Mouse (Mus musculus) CH12.LX (cell line): ENCODE measurements around the gene Angptl8. TPM values are rescaled to one million over a fixed set of nuclear protein-coding genes. Genes with fewer than 3 reads are reported as not detected.
A peak's percentile ranks its signal among the peaks of the same experiment; 100 is the strongest.

Experiments
- DNase-seq: peaks from one replicate; pipeline ENCODE4 v3.0.0-alpha.2; 2013; ENCODE audit errors: extremely low read depth
- H3K27ac ChIP-seq: 2 replicates; pipeline ENCODE4 v1.5.1; 2012; ENCODE audit warnings: low read depth, mild to moderate bottlenecking, control low read depth, moderate library complexity; ENCODE audit not compliant: insufficient read depth
- H3K27me3 ChIP-seq: replicated peaks from 2 replicates; pipeline ENCODE3; 2012; ENCODE audit warnings: inconsistent platforms
- H3K36me3 ChIP-seq, 2 experiments: replicated peaks in 1 of 2; 2 replicates each; pipeline versions ENCODE3 to v1.6.1; 2012; ENCODE audit warnings: inconsistent platforms in 1 of 2, low read length in 1 of 2, mild to moderate bottlenecking in 1 of 2, mixed read lengths in 1 of 2, moderate library complexity in 1 of 2; ENCODE audit not compliant: control insufficient read depth in 1 of 2, insufficient read depth in 1 of 2
- H3K4me1 ChIP-seq, 2 experiments: 2 replicates each; pipeline ENCODE4 v1.6.1; 2012; ENCODE audit warnings: inconsistent platforms in 1 of 2, moderate library complexity in 1 of 2; ENCODE audit not compliant: insufficient read depth in 2 of 2, control insufficient read depth in 1 of 2
- H3K4me2 ChIP-seq: 2 replicates; pipeline ENCODE4 v1.6.1; 2012; ENCODE audit warnings: low read depth, mild to moderate bottlenecking, control low read depth; ENCODE audit not compliant: poor library complexity, insufficient read depth, severe bottlenecking
- H3K4me3 ChIP-seq, 3 experiments: fragments of 150-350 bp in 1 of 3; sonication (generic) in 1 of 3; replicated peaks in 1 of 3; 2 replicates each; pipeline versions ENCODE3 to v1.5.1; 2011 to 2012; ENCODE audit warnings: low read depth in 2 of 3, low read length in 2 of 3, mild to moderate bottlenecking in 2 of 3, moderate library complexity in 2 of 3, control low read depth in 1 of 3, improper control_type of control experiment in 1 of 3, inconsistent platforms in 1 of 3, mixed read lengths in 1 of 3; ENCODE audit not compliant: poor library complexity in 1 of 3
- H3K79me2 ChIP-seq: replicated peaks from 2 replicates; pipeline ENCODE4 v1.6.1; 2012; ENCODE audit warnings: mild to moderate bottlenecking, moderate library complexity; ENCODE audit not compliant: control insufficient read depth, poor library complexity, insufficient read depth, severe bottlenecking; ENCODE audit errors: extremely low read depth
- H3K9ac ChIP-seq: 2 replicates; pipeline ENCODE4 v1.6.1; 2012; ENCODE audit warnings: low read depth, mild to moderate bottlenecking, control low read depth, moderate library complexity; ENCODE audit not compliant: insufficient read depth
- H3K9me3 ChIP-seq: replicated peaks from 2 replicates; pipeline ENCODE3; 2012; ENCODE audit warnings: low read length, inconsistent platforms, mixed read lengths
- CHD1 ChIP-seq: IDR thresholded peaks from 2 replicates; pipeline ENCODE4 v1.6.1; 2012; ENCODE audit warnings: low read depth, low read length, improper control_type of control experiment, inconsistent platforms
- CTCF ChIP-seq, 2 experiments: IDR thresholded peaks in 1 of 2; conservative IDR thresholded peaks in 1 of 2; 2 replicates each; pipeline ENCODE4 v1.5.1; 2011 to 2012; ENCODE audit warnings: low read depth in 2 of 2, low read length in 2 of 2, improper control_type of control experiment in 1 of 2, inconsistent platforms in 1 of 2, mild to moderate bottlenecking in 1 of 2, moderate library complexity in 1 of 2
- ELF1 ChIP-seq: IDR thresholded peaks from 2 replicates; pipeline ENCODE4 v1.6.1; 2014; ENCODE audit warnings: low read depth, mild to moderate bottlenecking, inconsistent platforms, low read length, improper control_type of control experiment
- EP300 ChIP-seq: IDR thresholded peaks from 2 replicates; pipeline ENCODE4 v1.6.1; 2011; ENCODE audit warnings: low read length, improper control_type of control experiment
- IRF4 ChIP-seq: IDR thresholded peaks from 2 replicates; pipeline ENCODE4 v1.6.1; 2014; ENCODE audit warnings: low read depth, mild to moderate bottlenecking, inconsistent platforms, low read length, improper control_type of control experiment
- JUND ChIP-seq: conservative IDR thresholded peaks from 2 replicates; pipeline ENCODE4 v1.6.1; 2011; ENCODE audit warnings: low read depth, low read length, improper control_type of control experiment
- MAFK ChIP-seq: IDR thresholded peaks from 2 replicates; pipeline ENCODE4 v1.6.1; 2011; ENCODE audit warnings: low read length, improper control_type of control experiment; ENCODE audit not compliant: insufficient replicate concordance
- MAX ChIP-seq: IDR thresholded peaks from 2 replicates; pipeline ENCODE4 v1.6.1; 2011; ENCODE audit warnings: low read length, improper control_type of control experiment
- MAZ ChIP-seq: IDR thresholded peaks from 2 replicates; pipeline ENCODE4 v1.6.1; 2012; ENCODE audit warnings: low read depth, mild to moderate bottlenecking, inconsistent platforms, low read length, improper control_type of control experiment, moderate library complexity
- MEF2A ChIP-seq: IDR thresholded peaks from 2 replicates; pipeline ENCODE4 v1.6.1; 2014; ENCODE audit warnings: low read depth, mild to moderate bottlenecking, inconsistent platforms, low read length, improper control_type of control experiment, borderline replicate concordance
- MXI1 ChIP-seq: IDR thresholded peaks from 2 replicates; pipeline ENCODE4 v1.6.1; 2011; ENCODE audit warnings: mild to moderate bottlenecking, low read depth, low read length, improper control_type of control experiment
- MYC ChIP-seq: IDR thresholded peaks from 2 replicates; pipeline ENCODE4 v1.6.1; 2011; ENCODE audit warnings: low read depth, mild to moderate bottlenecking, improper control_type of control experiment, low read length
- NELFE ChIP-seq: IDR thresholded peaks from 2 replicates; pipeline ENCODE4 v1.6.1; 2011; ENCODE audit warnings: low read depth, low read length, improper control_type of control experiment
- POLR2A ChIP-seq: IDR thresholded peaks from 2 replicates; pipeline ENCODE4 v1.6.1; 2011; ENCODE audit warnings: low read depth, mild to moderate bottlenecking, improper control_type of control experiment, low read length
- POLR2AphosphoS2 ChIP-seq: IDR thresholded peaks from 2 replicates; pipeline ENCODE4 v1.6.1; 2011; ENCODE audit warnings: low read depth, low read length, improper control_type of control experiment
- RAD21 ChIP-seq: IDR thresholded peaks from 2 replicates; pipeline ENCODE4 v1.6.1; 2011; ENCODE audit warnings: low read depth, mild to moderate bottlenecking, low read length, improper control_type of control experiment, moderate library complexity
- RCOR1 ChIP-seq: conservative IDR thresholded peaks from 2 replicates; pipeline ENCODE4 v1.6.1; 2012; ENCODE audit warnings: low read depth, mild to moderate bottlenecking, inconsistent platforms, low read length, improper control_type of control experiment
- UBTF ChIP-seq: IDR thresholded peaks from 2 replicates; pipeline ENCODE4 v1.6.1; 2012; ENCODE audit warnings: low read depth, mild to moderate bottlenecking, inconsistent platforms, low read length, improper control_type of control experiment, moderate library complexity
- dilution Hi-C: fragments of 300-500 bp; cut with MboI; formaldehyde crosslinking; loops from 2 replicates; pipeline ENCODE4 v1.14.3; 2020; ENCODE audit warnings: low sequenced_read_pairs; ENCODE audit not compliant: extremely low pct_unique_long_range_greater_than_20kb, extremely low pct_ligation_motif_present
- in situ Hi-C: fragments of 300-500 bp; cut with MboI; formaldehyde crosslinking; loops from 3 replicates; pipeline ENCODE4 v1.14.3; 2019; ENCODE audit warnings: low sequenced_read_pairs, low pct_ligation_motif_present, low pct_unique_long_range_greater_than_20kb, mixed read lengths
- polyA plus RNA-seq: library from polyadenylated mRNA; unstranded; fragments of >175 nt; gene quantifications from 2 replicates; pipeline ENCODE4 v1.2.1, GENCODE M21; 2012; ENCODE audit warnings: low read depth; ENCODE audit not compliant: insufficient read length
- total RNA-seq, 2 experiments: library from RNA; depleted of rRNA; stranded (reverse); fragments of 300-350 nt in 1 of 2; fragments of >200 nt in 1 of 2; gene quantifications; 2 replicates each; pipeline ENCODE4 v1.2.3; 2012 to 2014

The Angptl8 gene
- total and polyA plus RNA-seq, 3 experiments = not detected

- no peak overlapping the region for H3K27ac ChIP-seq
- dilution Hi-C loops (no loop called here), in situ Hi-C loops (no loop called here)
- H3K4me2 ChIP-seq = no peak overlapping the region
- H3K9me3 ChIP-seq = no peaks in the 10 kb centered on the region
- no peak for TF ChIP-seq RCOR1
- no peak for TF ChIP-seq IRF4
- TF ChIP-seq MEF2A = no peak
- TF ChIP-seq ELF1 = no peak
- TF ChIP-seq MXI1 = no peak
- TF ChIP-seq POLR2A = no peak
- no peak for TF ChIP-seq RAD21
- no peak for TF ChIP-seq POLR2AphosphoS2
- no peak for TF ChIP-seq MAX
- TF ChIP-seq UBTF = no peak
- no peak for TF ChIP-seq MAFK
- no peak for TF ChIP-seq NELFE
- TF ChIP-seq MAZ = no peak
- no peak for TF ChIP-seq JUND
- no peak for TF ChIP-seq MYC
- no peak for TF ChIP-seq CHD1
- TF ChIP-seq CTCF (conservative IDR thresholded peaks at IDR 0.05 in 1 of 2, IDR thresholded peaks at IDR 0.05 in 1 of 2; ENCODE audit: low read depth in 2 of 2, low read length in 2 of 2) = no peak
- H3K27me3 ChIP-seq = no peaks in the 10 kb centered on the region
- no peak overlapping the region for H3K4me3 ChIP-seq
- peaks cover 0 to 9% of the 10 kb centered on the region in 2 experiments; a peak in 1 of 4 replicates for H3K4me1 ChIP-seq
- H3K36me3 ChIP-seq = peaks cover 0 to 49% of the 10 kb centered on the region in 2 experiments
- H3K79me2 ChIP-seq = no peaks in the 10 kb centered on the region
- no peak for DNase-seq
- H3K9ac ChIP-seq = no peak overlapping the region
Measured at GRCm38 (mm10) chr9:21843086-21843485, 7.8 kb downstream of the Angptl8 start.

GRCm38 (mm10) chr9:21845381-21846080 is 10.2 kb downstream of the Angptl8 start:
- H3K4me1 ChIP-seq = peaks cover 0 to 9% of the 10 kb centered on the region in 2 experiments; a peak in 1 of 4 replicates
- H3K4me3 ChIP-seq = no peak overlapping the region
- no peaks in the 10 kb centered on the region for H3K27me3 ChIP-seq
- H3K9me3 ChIP-seq = no peaks in the 10 kb centered on the region
- TF ChIP-seq JUND (no peak), CTCF (conservative IDR thresholded peaks at IDR 0.05 in 1 of 2, IDR thresholded peaks at IDR 0.05 in 1 of 2; ENCODE audit: low read depth in 2 of 2, low read length in 2 of 2) (0 out of 4 replicates have a peak, but pooled peaks of 1 of the 2 experiments have one; percentile 3), EP300 (no peak)
- TF ChIP-seq, all 38 proteins: peak for 1
- Histone ChIP-seq H3K36me3 (peaks cover 0 to 36% of the 10 kb centered on the region in 2 experiments), H3K4me2 (no peak overlapping the region), H3K27ac (no peak overlapping the region), H3K9ac (no peak overlapping the region), H3K79me2 (no peaks in the 10 kb centered on the region)
- in situ Hi-C loops = no loop called here
- DNase-seq = no peak
- dilution Hi-C loops = no loop called here
